In the genomic region with DNA sequence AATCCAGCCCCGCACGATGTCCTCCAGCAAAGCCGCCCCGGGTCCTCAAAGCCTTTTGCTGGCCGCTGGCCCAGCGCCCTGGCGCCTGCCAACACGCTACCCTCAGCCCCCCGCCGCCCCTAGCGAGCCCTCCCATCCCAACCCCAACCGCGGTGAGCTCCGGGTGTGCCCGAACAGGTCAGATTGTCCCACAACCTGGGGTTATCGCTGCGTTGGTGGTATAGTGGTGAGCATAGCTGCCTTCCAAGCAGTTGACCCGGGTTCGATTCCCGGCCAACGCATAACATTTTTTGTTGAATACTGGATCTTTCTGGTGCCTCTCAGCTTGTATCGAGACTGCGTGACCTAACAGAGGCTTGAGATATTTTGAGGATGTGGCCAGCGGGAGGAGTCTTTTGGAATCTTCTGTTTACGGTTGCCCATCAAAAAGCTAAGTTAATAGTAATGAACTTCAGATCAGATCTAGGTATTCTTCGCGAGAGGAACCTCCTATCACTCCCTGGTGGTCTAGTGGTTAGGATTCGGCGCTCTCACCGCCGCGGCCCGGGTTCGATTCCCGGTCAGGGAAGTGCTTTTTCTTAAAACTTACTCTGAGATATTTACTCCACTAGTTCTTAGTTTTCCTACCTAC, we compare ENCODE assay signal across 8 mouse cellular contexts. TPM values are rescaled to one million over a fixed set of nuclear protein-coding genes. Genes with fewer than 3 reads are reported as not detected.
DNase-seq lines count a peak whose midpoint lies in the region; ATAC-seq and TF ChIP-seq lines count a peak whose summit lies in the region.

No protein-coding gene starts in this region.

- TF ChIP-seq CTCF in G1E (IDR thresholded peaks at IDR 0.05; ENCODE audit: low read depth, low read length) = no peak
- TF ChIP-seq CTCF in lung, adult 2 months (IDR thresholded peaks at IDR 0.05; ENCODE audit: insufficient read depth, low read length) = no peak

- WGBS in forebrain, embryonic 16.5 days = under 1% methylated on average over 35 of the region's 35 CpGs
- under 1% methylated on average over 35 of the region's 35 CpGs for WGBS in lung, adult 2 months
- under 1% methylated on average over 35 of the region's 35 CpGs for WGBS in neural tube, embryonic 15.5 days

- H3K27me3 ChIP-seq in G1E (ENCODE audit: insufficient read depth, low read length) = no peaks in the 10 kb centered on the region
- H3K27me3 ChIP-seq in forebrain, embryonic 16.5 days (replicated peaks; ENCODE audit: control insufficient read depth, insufficient read depth, low read length) = no peaks in the 10 kb centered on the region
- H3K27me3 ChIP-seq in neural tube, embryonic 15.5 days (replicated peaks) = no peaks in the 10 kb centered on the region

- TF ChIP-seq POLR2A in lung, adult 2 months (IDR thresholded peaks at IDR 0.05; ENCODE audit: borderline replicate concordance, extremely low read depth, low read depth, low read length) = no peak

- peak; percentile 47 for ATAC-seq in G1E (ENCODE audit: extremely low read depth, insufficient number of reproducible peaks, low FRiP score, poor library complexity, severe bottlenecking)
- peak; percentile 89 for ATAC-seq in forebrain, embryonic 16.5 days
- peak; percentile 92 for ATAC-seq in neural tube, embryonic 15.5 days (ENCODE audit: low FRiP score)

- H3K9me3 ChIP-seq in G1E (replicated peaks) = peaks cover 6% of the 10 kb centered on the region
- H3K9me3 ChIP-seq in forebrain, embryonic 16.5 days (ENCODE audit: control insufficient read depth, low read length) = no peaks in the 10 kb centered on the region
- no peaks in the 10 kb centered on the region for H3K9me3 ChIP-seq in neural tube, embryonic 15.5 days (replicated peaks)

- H3K4me1 ChIP-seq in G1E (ENCODE audit: insufficient read depth, low read depth, low read length) = peaks cover 29% of the 10 kb centered on the region
- H3K4me1 ChIP-seq in forebrain, embryonic 16.5 days (replicated peaks; ENCODE audit: control insufficient read depth, insufficient read depth, low read length) = no peaks in the 10 kb centered on the region
- 0 out of 2 replicates have a peak, but pooled peaks cover 3% of the 10 kb centered on the region for H3K4me1 ChIP-seq in lung, adult 2 months (ENCODE audit: control insufficient read depth, insufficient read depth, low read length)
- H3K4me1 ChIP-seq in neural tube, embryonic 15.5 days = peaks cover 7% of the 10 kb centered on the region; the same call in 1 of the 2 replicates

- peak; percentile 33 for DNase-seq in G1E (ENCODE audit: low spot score)
- peak; percentile 71 to 88 for DNase-seq in cerebellum, adult 18-20 months
- DNase-seq in heart, postnatal 36 days = peak; percentile 88 to 90
- DNase-seq in layer of hippocampus, adult 18-20 months (ENCODE audit: low spot score in 2 of 2) = peak; percentile 81 to 94
- peak; percentile 84 for DNase-seq in lung, adult 2 months
- peak; percentile 85 for DNase-seq in testis, postnatal 10 days (ENCODE audit: low spot score)

- H3K27ac ChIP-seq in forebrain, embryonic 16.5 days (ENCODE audit: low read length) = peak overlapping the region; percentile 62
- H3K27ac ChIP-seq in neural tube, embryonic 15.5 days (replicated peaks) = peak overlapping the region; percentile 87

- intact Hi-C loops in heart, postnatal 36 days (cut with DNase I) = loop anchor here (1.0 kb wide), 1 partner anchor 64 kb away; no protein-coding TSS in a partner anchor

- H3K4me2 ChIP-seq in forebrain, embryonic 16.5 days (ENCODE audit: low read length) = peak overlapping the region; percentile 55
- peak overlapping the region; percentile 62 for H3K4me2 ChIP-seq in neural tube, embryonic 15.5 days

- no peaks in the 10 kb centered on the region for H3K36me3 ChIP-seq in G1E (replicated peaks)
- no peaks in the 10 kb centered on the region for H3K36me3 ChIP-seq in forebrain, embryonic 16.5 days (ENCODE audit: control insufficient read depth, insufficient read depth)
- no peaks in the 10 kb centered on the region for H3K36me3 ChIP-seq in neural tube, embryonic 15.5 days

- H3K9ac ChIP-seq in forebrain, embryonic 16.5 days (replicated peaks; ENCODE audit: low read depth, low read length) = peak overlapping the region; percentile 73
- peak overlapping the region; percentile 64 for H3K9ac ChIP-seq in neural tube, embryonic 15.5 days (replicated peaks)

- H3K4me3 ChIP-seq in G1E (ENCODE audit: low read depth, low read length) = peak overlapping the region; percentile 79
- H3K4me3 ChIP-seq in forebrain, embryonic 16.5 days (replicated peaks; ENCODE audit: low read length) = peak overlapping the region; percentile 75
- H3K4me3 ChIP-seq in lung, adult 2 months (replicated peaks; ENCODE audit: extremely low read depth, low read depth, low read length) = peak overlapping the region; percentile 89
- peak overlapping the region; percentile 55 for H3K4me3 ChIP-seq in neural tube, embryonic 15.5 days (replicated peaks)

RNA-seq across cellular contexts. Expression of a gene that starts 11.1 kb away (rescaled TPM):
- total RNA-seq in G1E (2014; fragmentation: Nextera tagmentation) = 10.0 and 11.9 TPM in 2 replicates
- 0.64 and 0.76 TPM in 2 replicates for total RNA-seq in G1E (2017)
- 0.81 and 1.0 TPM in 2 replicates for polyA plus RNA-seq in G1E (2012)
- polyA plus RNA-seq in forebrain, embryonic 16.5 days (2015; fragmentation: Nextera tagmentation; extraction: Ambion mirVana) = 5.3 and 6.4 TPM in 2 replicates
- 1 to 10 TPM in 1 of 2 experiments, under 1 TPM in 1; 0.69 to 1.2 TPM for total RNA-seq in heart, postnatal 36 days (2021)
- total RNA-seq in layer of hippocampus, adult 18-20 months (2021) = 1 to 10 TPM; 1.5 to 2.0 TPM
- polyA plus RNA-seq in lung, adult 2 months (2012; rRNA removed) = 28.2 and 45.5 TPM in 2 replicates
- polyA plus RNA-seq in neural tube, embryonic 15.5 days (2015; fragmentation: Nextera tagmentation; extraction: Ambion mirVana) = 4.4 and 6.3 TPM in 2 replicates

RNA-seq across cellular contexts. Expression of a gene that starts 37.9 kb away (rescaled TPM):
- total RNA-seq in G1E (2014; fragmentation: Nextera tagmentation) (7.3 and 9.3 TPM in 2 replicates), G1E (2017) (99.6 and 123 TPM in 2 replicates)
- 0.91 and 1.5 TPM in 2 replicates for polyA plus RNA-seq in G1E (2012)
- polyA plus RNA-seq in forebrain, embryonic 16.5 days (2015; fragmentation: Nextera tagmentation; extraction: Ambion mirVana) = 6.7 and 7.6 TPM in 2 replicates
- 10 to 100 TPM; 13.7 to 18.6 TPM for total RNA-seq in heart, postnatal 36 days (2021)
- 10 to 100 TPM in 1 of 2 experiments, 1 to 10 TPM in 1; 9.9 to 12.5 TPM for total RNA-seq in layer of hippocampus, adult 18-20 months (2021)
- 19.5 and 23.3 TPM in 2 replicates for polyA plus RNA-seq in lung, adult 2 months (2012; rRNA removed)
- polyA plus RNA-seq in neural tube, embryonic 15.5 days (2015; fragmentation: Nextera tagmentation; extraction: Ambion mirVana) = 11.5 and 11.8 TPM in 2 replicates

RNA-seq across cellular contexts. Expression of a gene that starts 47.7 kb away (rescaled TPM):
- 225 and 249 TPM in 2 replicates for total RNA-seq in G1E (2014; fragmentation: Nextera tagmentation)
- 40.5 and 45.0 TPM in 2 replicates for total RNA-seq in G1E (2017)
- polyA plus RNA-seq in G1E (2012) = 67.1 and 158 TPM in 2 replicates
- 206 and 226 TPM in 2 replicates for polyA plus RNA-seq in forebrain, embryonic 16.5 days (2015; fragmentation: Nextera tagmentation; extraction: Ambion mirVana)
- total RNA-seq in heart, postnatal 36 days (2021) = 1,000 to 10,000 TPM; 1,165 to 1,188 TPM
- total RNA-seq in layer of hippocampus, adult 18-20 months (2021) = 100 to 1,000 TPM; 181 to 187 TPM
- polyA plus RNA-seq in lung, adult 2 months (2012; rRNA removed) = 136 and 191 TPM in 2 replicates
- polyA plus RNA-seq in neural tube, embryonic 15.5 days (2015; fragmentation: Nextera tagmentation; extraction: Ambion mirVana) = 311 and 314 TPM in 2 replicates

RNA-seq across cellular contexts. Expression of a gene that starts 47.8 kb away (rescaled TPM):
- total RNA-seq in G1E (2014; fragmentation: Nextera tagmentation) (not detected in 2 replicates), G1E (2017) (not detected in 2 replicates)
- polyA plus RNA-seq in G1E (2012) = 0.29 TPM in 1 of 2 replicates, not detected in the other
- polyA plus RNA-seq in forebrain, embryonic 16.5 days (2015; fragmentation: Nextera tagmentation; extraction: Ambion mirVana) = not detected in 2 replicates
- total RNA-seq in heart, postnatal 36 days (2021) = under 1 TPM in 1 of 2 experiments, not detected in 1; 0.44 TPM
- not detected for total RNA-seq in layer of hippocampus, adult 18-20 months (2021)
- polyA plus RNA-seq in lung, adult 2 months (2012; rRNA removed) = 15.9 and 24.9 TPM in 2 replicates
- 8.8 and 11.0 TPM in 2 replicates for polyA plus RNA-seq in neural tube, embryonic 15.5 days (2015; fragmentation: Nextera tagmentation; extraction: Ambion mirVana)

Comparison
In these comparisons a context has a peak if more than half of its experiments do, and no peak if none do; other contexts are left out.
1. Peak in every context shown above with its lines: DNase-seq, ATAC-seq, H3K4me3 ChIP-seq and H3K27ac ChIP-seq.
2. DNase-seq: peak in every context shown above with its lines; median percentile 89 in heart, postnatal 36 days; 88 in layer of hippocampus, adult 18-20 months; 85 in testis, postnatal 10 days; 84 in lung, adult 2 months; 80 in cerebellum, adult 18-20 months; 33 in G1E.